Mouse (Mus musculus): ENCODE results near the gene Arhgef18. TPM values are rescaled to one million over a fixed set of nuclear protein-coding genes. Genes with fewer than 3 reads are reported as not detected.

Gene Arhgef18
- polyA plus RNA-seq, 1 experiment = 37.0 TPM

DNA sequence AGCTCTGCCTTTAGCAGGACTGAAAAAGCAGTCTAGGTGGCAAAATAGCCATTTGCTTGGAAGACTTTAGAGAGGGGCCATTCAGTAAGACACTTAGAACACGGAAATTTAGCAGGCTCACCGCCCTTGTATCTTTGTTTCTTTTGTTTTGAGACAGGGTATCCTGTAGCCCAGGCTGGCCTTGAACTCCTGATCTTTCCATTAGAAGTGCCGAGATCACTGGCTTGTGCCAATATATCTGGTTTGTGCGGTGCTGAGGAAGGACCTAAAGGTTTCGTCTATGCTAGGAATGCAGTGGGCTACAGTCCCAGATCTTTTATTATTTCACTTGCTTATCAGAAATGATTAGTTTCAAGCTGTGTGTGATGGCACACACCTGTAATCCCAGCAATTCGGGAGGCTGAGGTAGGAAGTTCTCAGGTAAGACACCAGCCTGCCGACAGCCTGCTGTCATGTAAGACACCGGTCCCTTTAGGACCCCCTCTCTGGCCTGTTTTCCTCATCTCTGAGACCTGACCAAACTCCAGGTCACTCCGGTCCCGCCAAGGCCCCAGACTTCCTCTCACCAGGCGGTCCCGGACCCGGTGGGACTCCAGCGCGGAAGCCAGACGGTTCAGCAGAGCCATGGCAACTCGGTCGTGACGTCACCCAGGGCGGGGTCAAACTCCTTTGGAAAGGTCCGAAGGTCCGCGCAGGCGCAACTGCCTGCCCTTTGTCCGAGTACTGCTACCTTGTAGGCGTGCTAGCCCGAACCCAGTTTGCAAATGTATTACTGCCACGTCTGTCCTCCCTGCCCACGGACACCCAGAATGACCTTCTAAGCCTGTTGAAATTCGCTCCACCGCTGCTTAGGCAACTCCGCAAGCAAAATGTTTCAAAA lies 74.4 kb downstream of the Arhgef18 start, which contains the start of gene Pex11g:
TSS of gene Pex11g (minus strand) at position 675 of the 880 bp plus-strand sequence.
- TF ChIP-seq CTCF (IDR thresholded peaks at IDR 0.05; ENCODE audit: borderline replicate concordance, extremely low read depth, insufficient read depth, insufficient read length) (no peak), POLR2A (IDR thresholded peaks at IDR 0.05; ENCODE audit: borderline replicate concordance, extremely low read depth, insufficient read depth, insufficient read length, poor library complexity, severe bottlenecking) (peak; percentile 42; the same call in 1 of the 2 replicates)
- peak; percentile 97 for DNase-seq (ENCODE audit: low read depth)

DNA sequence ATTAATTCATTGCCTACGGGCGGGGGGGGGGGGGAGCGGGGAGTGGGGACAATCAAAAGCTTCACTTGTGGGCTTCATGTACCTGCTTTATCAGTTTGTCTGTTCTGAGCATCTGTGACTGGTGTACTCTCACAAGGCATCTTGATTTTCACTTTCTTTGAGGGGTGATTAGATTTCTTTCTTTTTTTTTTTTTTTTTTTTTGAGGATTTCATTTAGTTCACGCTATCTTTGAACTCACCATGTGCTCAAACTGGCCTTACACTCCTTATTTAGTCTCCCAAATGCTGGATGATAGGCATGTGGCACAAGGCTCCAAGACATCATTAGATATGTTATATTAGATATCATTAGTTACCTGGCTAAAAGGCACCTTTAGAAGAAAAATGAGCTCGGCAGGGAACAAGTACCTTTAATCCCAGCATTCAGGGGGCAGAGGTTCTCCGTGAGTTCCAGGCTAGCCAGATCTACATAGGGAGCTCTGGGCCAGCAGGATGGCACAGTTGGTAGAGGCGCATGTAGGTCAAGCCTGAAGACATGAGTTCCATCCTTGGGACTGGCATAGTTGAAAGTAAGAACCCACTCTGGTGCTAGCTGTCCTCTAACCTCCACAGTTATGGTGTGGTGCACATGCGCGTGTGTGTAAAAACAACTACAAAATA lies 75.2 kb downstream of the Arhgef18 start:
- no peak for DNase-seq (ENCODE audit: low read depth)
- TF ChIP-seq POLR2A (IDR thresholded peaks at IDR 0.05; ENCODE audit: borderline replicate concordance, extremely low read depth, insufficient read depth, insufficient read length, poor library complexity, severe bottlenecking) = no peak
- TF ChIP-seq CTCF (IDR thresholded peaks at IDR 0.05; ENCODE audit: borderline replicate concordance, extremely low read depth, insufficient read depth, insufficient read length) = no peak

DNA sequence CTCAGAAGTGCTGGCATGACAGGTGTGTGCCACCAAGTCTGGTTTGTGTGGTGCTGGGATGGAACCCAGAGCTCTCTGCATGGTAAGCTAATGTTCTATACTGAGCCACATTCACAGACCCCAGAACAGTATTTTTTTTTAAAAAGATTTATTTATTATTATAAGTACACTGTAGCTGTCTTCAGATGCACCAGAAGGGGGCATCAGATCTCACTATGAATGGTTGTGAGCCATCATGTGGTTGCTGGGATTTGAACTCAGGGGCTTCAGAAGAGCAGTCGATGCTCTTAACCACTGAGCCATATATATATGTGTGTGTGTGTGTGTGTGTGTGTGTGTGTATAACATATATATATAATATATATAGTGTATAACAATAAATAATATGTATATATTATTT lies 76.0 kb downstream of the Arhgef18 start:
- TF ChIP-seq POLR2A (IDR thresholded peaks at IDR 0.05; ENCODE audit: borderline replicate concordance, extremely low read depth, insufficient read depth, insufficient read length, poor library complexity, severe bottlenecking) (no peak), CTCF (IDR thresholded peaks at IDR 0.05; ENCODE audit: borderline replicate concordance, extremely low read depth, insufficient read depth, insufficient read length) (no peak)
- peak; percentile 7 for DNase-seq (ENCODE audit: low read depth)

DNA sequence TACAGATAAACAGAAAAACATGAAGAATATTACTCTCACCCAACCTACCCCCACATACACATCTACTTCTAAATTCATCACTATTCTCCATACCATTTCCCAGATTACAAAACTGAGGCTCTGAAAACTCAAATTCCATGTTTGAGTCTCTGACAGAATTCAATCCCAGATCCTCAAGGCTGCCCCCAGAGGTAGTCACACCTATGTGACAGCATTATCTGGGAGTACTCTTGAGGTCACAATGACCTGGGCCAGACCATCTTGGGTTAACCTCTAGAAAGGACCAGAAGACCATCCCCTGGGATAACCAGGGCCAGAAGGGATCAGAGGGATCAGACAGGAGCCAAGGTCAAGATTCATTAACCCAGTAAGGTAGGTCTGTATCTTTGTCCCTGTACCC lies 77.8 kb downstream of the Arhgef18 start, which contains the start of gene Tex45:
TSS of gene Tex45 (plus strand) at position 301 of the 400 bp plus-strand sequence.
- DNase-seq (ENCODE audit: low read depth) = no peak
- TF ChIP-seq CTCF (IDR thresholded peaks at IDR 0.05; ENCODE audit: borderline replicate concordance, extremely low read depth, insufficient read depth, insufficient read length) (no peak), POLR2A (IDR thresholded peaks at IDR 0.05; ENCODE audit: borderline replicate concordance, extremely low read depth, insufficient read depth, insufficient read length, poor library complexity, severe bottlenecking) (no peak)

DNA sequence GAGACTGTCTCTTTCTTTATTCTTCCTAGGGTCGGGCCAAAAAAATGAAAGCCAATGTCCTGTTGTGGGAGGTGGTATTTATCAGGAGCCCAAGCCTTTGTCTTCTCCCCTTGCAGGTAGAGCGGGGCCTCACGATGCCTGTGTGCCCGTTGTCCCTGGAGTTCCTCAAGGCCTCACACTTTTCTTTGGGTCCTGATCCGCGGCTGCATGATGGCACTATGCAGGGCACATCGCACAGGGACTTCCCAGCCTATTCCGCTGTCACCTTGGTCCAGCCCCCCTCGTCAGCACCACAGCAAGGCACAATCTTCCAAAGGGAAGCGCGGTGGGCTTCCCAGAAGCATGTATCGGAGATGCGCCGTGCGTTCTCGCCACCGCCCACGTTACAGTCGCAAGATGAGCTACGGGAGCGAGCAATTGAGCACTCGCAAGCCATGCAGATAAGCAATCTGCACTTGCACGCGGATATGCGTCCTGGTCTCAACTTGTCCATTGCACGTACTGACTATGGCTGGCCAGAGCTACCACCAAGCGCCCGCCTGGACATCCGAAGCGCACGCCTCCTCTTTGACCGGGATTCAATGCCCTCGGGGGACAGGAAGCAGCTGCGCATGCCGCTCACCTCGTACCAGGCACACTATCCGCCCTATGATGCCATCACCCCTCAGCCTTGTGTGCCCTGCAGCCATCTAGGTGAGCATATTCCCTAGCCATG lies 83.1 kb downstream of the Arhgef18 start:
- peak; percentile 47 for DNase-seq (ENCODE audit: low read depth)
- TF ChIP-seq POLR2A (IDR thresholded peaks at IDR 0.05; ENCODE audit: borderline replicate concordance, extremely low read depth, insufficient read depth, insufficient read length, poor library complexity, severe bottlenecking) (no peak), CTCF (IDR thresholded peaks at IDR 0.05; ENCODE audit: borderline replicate concordance, extremely low read depth, insufficient read depth, insufficient read length) (no peak)

DNA sequence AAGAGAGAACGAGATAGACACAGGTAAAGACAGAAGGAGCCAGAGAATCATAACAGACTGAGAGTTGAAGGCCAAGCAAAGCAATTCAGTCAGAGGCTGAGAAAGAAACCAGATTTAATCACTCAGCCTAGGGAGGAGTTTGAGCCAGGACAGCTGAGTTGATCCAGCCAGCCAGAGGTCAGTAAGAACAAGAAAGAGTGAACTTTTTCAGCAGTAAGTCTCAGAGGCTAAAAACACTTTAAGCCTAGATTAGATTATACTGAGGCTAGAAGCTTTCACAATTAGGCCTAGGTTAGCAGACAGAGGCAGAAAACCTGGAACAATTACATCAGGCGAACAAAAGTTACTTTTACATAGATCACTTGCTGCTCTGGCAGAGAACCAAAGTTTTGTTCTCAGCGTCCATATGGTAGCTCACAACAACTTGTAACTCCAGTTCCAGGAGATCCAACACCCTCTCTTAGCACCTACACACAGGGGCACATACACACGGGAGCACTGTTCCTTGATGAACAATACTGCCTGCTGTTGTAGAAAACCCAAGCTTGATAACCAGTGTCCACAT lies 87.5 kb downstream of the Arhgef18 start:
- DNase-seq (ENCODE audit: low read depth) = no peak
- TF ChIP-seq POLR2A (IDR thresholded peaks at IDR 0.05; ENCODE audit: borderline replicate concordance, extremely low read depth, insufficient read depth, insufficient read length, poor library complexity, severe bottlenecking) = no peak
- no peak for TF ChIP-seq CTCF (IDR thresholded peaks at IDR 0.05; ENCODE audit: borderline replicate concordance, extremely low read depth, insufficient read depth, insufficient read length)

DNA sequence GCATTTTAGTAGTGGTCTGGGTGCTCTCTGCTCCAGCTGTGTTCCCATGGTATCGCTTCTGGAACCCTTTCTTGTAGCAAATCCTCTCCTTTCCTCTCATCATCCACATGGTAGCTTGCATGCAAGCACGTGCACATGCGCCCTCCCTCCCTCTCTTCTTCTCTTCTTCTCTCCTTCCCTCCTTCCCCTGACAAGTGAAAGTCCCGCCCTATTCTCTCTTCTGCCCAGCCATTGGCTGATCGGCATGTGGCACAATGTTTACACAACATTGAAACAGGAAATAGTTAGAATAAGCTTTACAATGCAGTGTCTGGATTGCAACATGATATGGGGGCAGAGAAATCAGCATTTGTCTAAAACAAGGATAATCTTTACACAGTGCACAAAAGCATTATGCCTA lies 88.8 kb downstream of the Arhgef18 start:
- DNase-seq (ENCODE audit: low read depth) = no peak
- TF ChIP-seq CTCF (IDR thresholded peaks at IDR 0.05; ENCODE audit: borderline replicate concordance, extremely low read depth, insufficient read depth, insufficient read length) (no peak), POLR2A (IDR thresholded peaks at IDR 0.05; ENCODE audit: borderline replicate concordance, extremely low read depth, insufficient read depth, insufficient read length, poor library complexity, severe bottlenecking) (no peak)

DNA sequence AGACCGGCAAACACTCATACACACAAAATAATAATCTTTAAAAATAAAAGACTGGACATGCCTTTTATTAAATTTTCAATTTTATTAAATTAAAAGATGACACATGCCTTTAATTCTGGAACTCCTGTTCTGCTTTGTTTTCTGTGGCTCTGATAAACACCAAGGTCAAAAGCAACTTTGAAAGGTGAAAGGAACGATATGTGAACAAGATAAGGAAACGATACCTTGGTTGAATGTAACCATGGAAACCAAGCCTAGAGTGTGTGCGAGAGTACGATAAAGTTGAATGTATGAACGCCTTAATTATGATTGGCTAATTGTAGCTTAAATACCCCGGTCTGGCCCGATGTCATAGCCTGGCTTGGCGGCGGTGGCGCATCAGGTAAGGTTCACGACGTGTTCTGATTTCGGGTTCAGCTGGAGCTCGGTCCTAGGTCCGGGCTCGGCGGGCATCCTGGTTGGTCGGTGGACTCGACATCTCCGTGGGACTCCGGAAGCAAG lies 89.5 kb downstream of the Arhgef18 start:
- no peak for DNase-seq (ENCODE audit: low read depth)
- TF ChIP-seq POLR2A (IDR thresholded peaks at IDR 0.05; ENCODE audit: borderline replicate concordance, extremely low read depth, insufficient read depth, insufficient read length, poor library complexity, severe bottlenecking) (no peak), CTCF (IDR thresholded peaks at IDR 0.05; ENCODE audit: borderline replicate concordance, extremely low read depth, insufficient read depth, insufficient read length) (no peak)

DNA sequence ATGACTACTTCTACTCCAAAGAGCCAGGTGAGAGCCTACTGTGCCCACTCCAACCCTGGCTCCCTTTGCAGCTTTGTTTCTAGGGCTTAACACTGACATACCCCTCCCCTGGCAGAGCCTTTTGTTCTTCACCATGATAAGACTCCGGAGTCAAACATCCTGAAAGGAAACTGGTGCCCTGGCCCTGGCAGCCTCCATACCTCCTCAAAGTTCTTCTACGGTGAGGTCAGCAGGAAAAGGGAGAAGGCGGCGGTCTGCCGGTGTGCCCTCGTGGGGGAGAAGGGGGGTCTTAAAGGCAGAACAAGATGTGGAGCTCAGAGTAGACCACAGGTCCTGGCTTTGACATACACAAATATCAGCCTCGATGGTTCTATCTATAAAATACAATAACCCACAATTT lies 90.7 kb downstream of the Arhgef18 start:
- no peak for TF ChIP-seq CTCF (IDR thresholded peaks at IDR 0.05; ENCODE audit: borderline replicate concordance, extremely low read depth, insufficient read depth, insufficient read length)
- TF ChIP-seq POLR2A (IDR thresholded peaks at IDR 0.05; ENCODE audit: borderline replicate concordance, extremely low read depth, insufficient read depth, insufficient read length, poor library complexity, severe bottlenecking) = no peak
- DNase-seq (ENCODE audit: low read depth) = no peak

DNA sequence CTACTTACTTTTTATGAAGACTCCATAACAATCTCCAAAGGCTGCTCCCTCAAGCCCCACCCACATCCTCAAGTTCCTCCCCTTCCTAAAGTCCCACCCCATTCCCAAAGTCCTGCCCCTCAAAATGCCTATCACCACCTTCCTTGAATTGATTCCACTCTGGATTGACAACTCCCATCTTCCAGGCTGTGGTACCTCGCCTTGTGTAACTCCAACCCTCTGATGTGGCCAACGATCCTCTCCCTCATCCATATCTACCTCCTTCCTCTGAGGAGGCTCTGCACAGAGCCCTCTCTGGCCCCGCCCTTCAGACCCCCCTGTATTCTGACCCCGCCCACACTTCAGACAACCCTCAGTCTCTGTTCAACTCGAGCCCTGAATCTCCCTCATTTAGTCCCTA lies 92.4 kb downstream of the Arhgef18 start:
- no peak for DNase-seq (ENCODE audit: low read depth)
- TF ChIP-seq CTCF (IDR thresholded peaks at IDR 0.05; ENCODE audit: borderline replicate concordance, extremely low read depth, insufficient read depth, insufficient read length) = no peak
- TF ChIP-seq POLR2A (IDR thresholded peaks at IDR 0.05; ENCODE audit: borderline replicate concordance, extremely low read depth, insufficient read depth, insufficient read length, poor library complexity, severe bottlenecking) = no peak
